Mouse (Mus musculus) CD4-positive, CD25-positive, alpha-beta regulatory T cell, adult 2 months (primary cell): ENCODE results near the gene Higd2a.

Experiments used
- DNase-seq: peaks from one replicate; pipeline ENCODE4 v3.0.0-alpha.2; 2012; ENCODE audit warnings: low read depth, low spot score

The Higd2a gene

DNA sequence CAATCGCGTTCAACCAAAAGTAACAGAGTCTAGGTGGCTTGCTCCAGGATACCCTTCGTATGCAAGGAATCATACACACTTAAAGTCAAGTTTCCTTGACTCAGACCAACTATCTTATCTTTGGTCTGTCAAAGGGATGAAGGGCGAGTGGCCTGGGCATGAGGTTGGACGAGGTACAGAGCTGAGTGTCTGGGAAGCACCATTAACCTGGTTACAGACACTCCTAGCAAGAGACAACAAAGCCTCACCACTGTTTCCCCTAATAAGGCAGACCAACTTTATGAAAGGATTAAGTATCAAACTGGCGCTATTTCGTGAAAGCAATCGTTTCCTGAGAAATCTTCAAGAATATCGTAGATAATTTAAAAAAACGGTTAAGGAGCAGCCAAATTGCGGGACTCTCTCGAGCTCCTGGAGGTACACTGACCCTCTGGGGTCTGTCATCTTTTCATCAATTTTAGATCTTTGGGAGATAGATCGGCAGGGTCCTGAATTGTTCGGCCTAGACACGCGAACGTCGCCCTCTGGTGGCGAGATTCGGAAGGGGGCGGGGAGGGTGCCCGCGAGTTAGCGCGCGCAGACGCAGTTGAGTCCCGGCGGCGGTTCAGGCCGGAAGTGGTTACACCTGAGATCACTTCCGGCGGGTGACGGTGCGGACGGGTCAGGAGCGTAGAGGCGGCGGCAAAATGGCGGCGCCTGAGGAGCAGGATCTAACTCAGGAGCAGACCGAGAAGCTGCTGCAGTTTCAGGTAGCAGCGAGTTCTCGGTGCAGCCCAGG is 31.3 kb downstream of the Higd2a start, which contains the start of gene Faf2:
Gene Faf2 (plus strand): TSS at position 630 of the 778 bp plus-strand sequence.
- peak; percentile 99 for DNase-seq

DNA sequence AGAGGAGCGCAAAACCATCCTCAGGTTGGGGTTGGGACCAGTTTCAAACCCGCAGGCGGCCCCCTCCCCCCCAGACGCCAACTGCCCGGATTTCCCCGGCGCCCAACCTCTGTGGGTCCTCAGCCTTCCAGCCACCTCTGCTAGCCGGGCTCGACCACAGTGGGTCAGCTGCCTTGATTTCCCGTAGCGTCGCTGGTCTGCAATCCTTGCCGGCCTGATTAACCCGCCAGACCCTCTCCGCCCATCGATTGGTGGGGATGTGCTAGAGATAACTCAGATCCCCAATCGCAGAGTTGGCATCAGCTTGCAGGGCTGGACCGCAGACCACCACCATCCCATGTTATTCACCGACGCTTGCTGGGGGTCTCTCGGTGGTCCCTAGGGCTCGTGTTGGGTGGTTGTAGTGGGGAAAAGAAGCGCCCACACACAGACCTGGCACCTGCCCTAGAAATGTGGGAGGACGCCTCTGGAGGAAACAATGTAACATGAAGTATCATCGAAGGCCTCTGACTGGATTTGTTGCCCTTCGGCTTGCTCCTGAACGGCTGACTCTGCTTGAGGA is 32.0 kb downstream of the Higd2a start:
- peak; percentile 51 for DNase-seq

DNA sequence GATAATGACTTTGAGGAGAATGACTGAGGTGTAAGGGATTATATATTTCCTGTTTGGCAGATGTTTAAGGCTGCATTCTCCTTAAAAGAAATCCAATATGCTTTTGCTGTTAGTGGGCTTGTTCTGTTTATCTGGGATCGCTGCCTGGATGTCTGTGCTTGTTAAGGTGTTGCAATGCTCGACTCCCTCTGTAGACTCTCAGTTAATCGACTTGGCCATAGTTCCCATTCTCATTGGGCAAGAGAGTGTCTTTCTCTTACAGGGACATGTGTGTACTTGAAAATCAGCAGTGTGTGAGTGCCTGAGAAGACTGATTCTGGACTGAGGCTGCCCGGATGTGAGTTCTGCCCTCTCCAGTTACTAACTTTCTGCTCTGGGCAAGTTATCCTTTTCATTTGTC is 39.1 kb downstream of the Higd2a start:
- DNase-seq = no peak

GRCm38 (mm10) chr13:54632731-54633277 is 42.8 kb downstream of the Higd2a start:
- no peak for DNase-seq

- DNase-seq = no peak
Observed at GRCm38 (mm10) chr13:54635011-54635410, 45.0 kb downstream of the Higd2a start.
